Mouse (Mus musculus) CH12.LX (cell line): ENCODE measurements at regions not wholly inside any gene's neighbourhood (a gene's known extent, or its start where the extent isn't known, plus 50 kb on each side); places are given as distances from the start of the nearest gene placed in this dataset.

Source experiments
- CHD2 ChIP-seq: IDR thresholded peaks from 2 replicates; pipeline ENCODE4 v1.6.1; 2011; ENCODE audit warnings: low read length, improper control_type of control experiment
- CTCF ChIP-seq, 2 experiments: IDR thresholded peaks in 1 of 2; conservative IDR thresholded peaks in 1 of 2; 2 replicates each; pipeline ENCODE4 v1.5.1; 2011 to 2012; ENCODE audit warnings: low read depth in 2 of 2, low read length in 2 of 2, improper control_type of control experiment in 1 of 2, inconsistent platforms in 1 of 2, mild to moderate bottlenecking in 1 of 2, moderate library complexity in 1 of 2
- EP300 ChIP-seq: IDR thresholded peaks from 2 replicates; pipeline ENCODE4 v1.6.1; 2011; ENCODE audit warnings: low read length, improper control_type of control experiment
- ETS1 ChIP-seq: conservative IDR thresholded peaks from 2 replicates; pipeline ENCODE4 v1.6.1; 2012; ENCODE audit warnings: low read depth, mild to moderate bottlenecking, inconsistent platforms, low read length, improper control_type of control experiment, moderate library complexity
- HCFC1 ChIP-seq: IDR thresholded peaks from 2 replicates; pipeline ENCODE4 v1.6.1; 2012; ENCODE audit warnings: low read depth, mild to moderate bottlenecking, inconsistent platforms, low read length, improper control_type of control experiment
- MAZ ChIP-seq: IDR thresholded peaks from 2 replicates; pipeline ENCODE4 v1.6.1; 2012; ENCODE audit warnings: low read depth, mild to moderate bottlenecking, inconsistent platforms, low read length, improper control_type of control experiment, moderate library complexity
- MXI1 ChIP-seq: IDR thresholded peaks from 2 replicates; pipeline ENCODE4 v1.6.1; 2011; ENCODE audit warnings: mild to moderate bottlenecking, low read depth, low read length, improper control_type of control experiment
- PAX5 ChIP-seq: IDR thresholded peaks from 2 replicates; pipeline ENCODE4 v1.6.1; 2012; ENCODE audit warnings: low read length, inconsistent platforms, mixed read lengths
- POLR2A ChIP-seq: IDR thresholded peaks from 2 replicates; pipeline ENCODE4 v1.6.1; 2011; ENCODE audit warnings: low read depth, mild to moderate bottlenecking, improper control_type of control experiment, low read length
- POLR2AphosphoS2 ChIP-seq: IDR thresholded peaks from 2 replicates; pipeline ENCODE4 v1.6.1; 2011; ENCODE audit warnings: low read depth, low read length, improper control_type of control experiment
- RCOR1 ChIP-seq: conservative IDR thresholded peaks from 2 replicates; pipeline ENCODE4 v1.6.1; 2012; ENCODE audit warnings: low read depth, mild to moderate bottlenecking, inconsistent platforms, low read length, improper control_type of control experiment
- UBTF ChIP-seq: IDR thresholded peaks from 2 replicates; pipeline ENCODE4 v1.6.1; 2012; ENCODE audit warnings: low read depth, mild to moderate bottlenecking, inconsistent platforms, low read length, improper control_type of control experiment, moderate library complexity
- USF1 ChIP-seq: IDR thresholded peaks from 2 replicates; pipeline ENCODE4 v1.6.1; 2014; ENCODE audit warnings: low read depth, mild to moderate bottlenecking, inconsistent platforms, low read length, improper control_type of control experiment
- ZC3H11A ChIP-seq: IDR thresholded peaks from 2 replicates; pipeline ENCODE4 v1.6.1; 2012; ENCODE audit warnings: low read depth, mild to moderate bottlenecking, inconsistent platforms, low read length, improper control_type of control experiment

- TF ChIP-seq ETS1 = no peak
- no peak for TF ChIP-seq MXI1
- no peak for TF ChIP-seq ZC3H11A
- TF ChIP-seq RCOR1 = no peak
- no peak for TF ChIP-seq UBTF
- no peak for TF ChIP-seq POLR2A
- no peak for TF ChIP-seq CTCF (conservative IDR thresholded peaks at IDR 0.05 in 1 of 2, IDR thresholded peaks at IDR 0.05 in 1 of 2; ENCODE audit: low read depth in 2 of 2, low read length in 2 of 2)
- TF ChIP-seq CHD2 = no peak
- no peak for TF ChIP-seq HCFC1
- no peak for TF ChIP-seq PAX5
- no peak for TF ChIP-seq MAZ
- TF ChIP-seq USF1 = no peak
- no peak for TF ChIP-seq EP300
- no peak for TF ChIP-seq POLR2AphosphoS2
These were observed 649.5 kb downstream of the Bcl11a start for GRCm38 (mm10) chr11:24727404-24727803.
